Mouse (Mus musculus): ENCODE results near the gene Vmn1r15.

Vmn1r15 gene

DNA sequence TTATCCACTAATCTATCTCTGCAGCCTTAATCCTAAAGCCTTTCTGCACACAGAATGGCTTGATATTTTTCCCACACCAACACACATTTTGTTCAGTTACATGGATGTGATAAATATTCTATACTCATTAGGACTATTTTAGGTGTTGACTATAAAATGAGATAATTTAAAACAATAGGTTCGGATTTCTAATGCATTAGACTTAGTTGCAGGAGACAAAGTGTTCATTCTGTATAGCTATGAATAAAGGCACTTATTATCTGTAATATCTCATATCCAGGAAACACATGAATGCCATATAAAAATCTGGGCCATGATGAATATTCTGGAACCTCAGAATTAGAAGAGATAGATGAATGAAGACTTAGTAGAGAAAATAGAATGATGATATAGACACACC lies at the start of gene Vmn1r15:
TSS of gene Vmn1r15 (plus strand) at position 301 of the 400 bp plus-strand sequence.
- no peak for DNase-seq

DNA sequence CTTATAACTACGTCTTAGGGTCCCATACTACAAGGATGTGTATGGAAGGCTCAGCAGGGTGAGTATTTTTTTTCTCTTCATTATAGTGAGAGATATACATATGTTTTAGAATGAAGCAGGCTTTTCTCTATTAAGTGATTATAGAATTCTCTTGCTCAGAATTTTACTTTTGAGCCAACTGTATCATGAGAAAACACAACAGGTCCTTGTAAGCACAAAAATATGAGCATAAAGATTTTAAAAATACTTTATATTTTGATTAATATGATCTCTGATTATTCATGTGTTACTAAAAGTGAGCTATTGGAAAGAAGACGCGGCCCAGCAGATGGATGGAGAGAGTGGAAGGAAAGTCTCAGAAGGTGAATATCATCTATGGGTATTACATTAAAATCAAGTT lies 26.4 kb upstream of the Vmn1r15 start, which contains the start of gene Vmn1r14:
TSS of gene Vmn1r14 (plus strand) at position 301 of the 400 bp plus-strand sequence.
- DNase-seq, result no peak

DNA sequence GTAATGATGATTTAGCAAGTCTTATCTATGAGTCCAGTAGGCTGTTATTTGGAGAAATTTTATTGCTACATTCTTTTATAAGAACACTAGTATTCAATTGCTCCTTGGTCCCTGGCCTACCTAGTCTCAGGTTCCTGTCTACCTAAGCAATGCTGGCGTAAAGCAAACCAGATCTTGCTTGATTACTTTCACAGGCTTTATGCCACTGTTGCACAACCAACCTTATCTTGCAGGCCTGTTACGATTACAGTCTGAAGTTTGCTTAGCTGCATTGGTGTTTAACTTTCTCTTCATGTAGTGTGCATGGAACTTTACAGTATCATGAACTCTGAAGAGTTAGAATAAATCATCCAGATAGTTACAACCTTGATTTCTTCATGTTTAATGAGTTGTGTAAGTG lies 3.2 kb downstream of the Vmn1r15 start:
- DNase-seq, result no peak

DNA sequence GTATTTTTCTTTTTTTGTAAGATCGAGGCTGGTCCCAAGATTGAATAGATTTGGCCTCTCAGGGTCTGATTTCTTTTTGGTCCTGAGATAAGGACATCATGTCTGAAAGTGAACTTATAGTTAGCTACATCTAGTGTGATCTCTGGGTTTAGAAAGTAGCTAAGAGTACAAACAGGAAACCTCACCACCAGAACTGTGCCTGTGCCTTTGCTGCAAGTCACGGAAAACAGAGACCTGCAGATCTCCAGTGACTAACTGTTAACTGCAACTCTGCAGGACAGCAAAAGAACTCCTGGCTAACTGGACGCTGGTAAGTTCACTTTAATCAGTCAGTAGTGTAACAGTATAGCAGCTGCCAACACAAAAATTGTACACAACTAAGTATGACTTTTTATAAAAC lies 14.1 kb downstream of the Vmn1r15 start:
- no peak for DNase-seq

DNA sequence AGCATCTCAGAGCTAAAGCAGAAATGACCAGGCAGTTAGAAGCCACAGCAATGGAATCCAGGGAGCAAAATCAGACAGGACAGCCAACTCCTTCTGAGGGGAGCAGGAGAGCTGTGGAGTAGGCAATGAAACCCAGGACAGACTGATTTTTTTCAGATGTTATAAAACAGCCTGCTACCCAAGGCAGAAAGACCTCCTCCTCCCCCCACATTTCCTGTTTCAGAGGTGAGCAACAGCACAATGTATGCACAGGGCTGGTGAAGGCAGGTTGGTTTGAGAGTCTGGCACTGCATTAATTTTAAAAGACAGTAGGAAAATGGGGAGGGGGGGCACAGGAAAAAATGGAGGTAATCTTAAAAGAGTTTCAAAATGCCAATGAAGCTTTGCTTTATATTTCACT lies 14.8 kb downstream of the Vmn1r15 start:
- DNase-seq, result no peak

DNA sequence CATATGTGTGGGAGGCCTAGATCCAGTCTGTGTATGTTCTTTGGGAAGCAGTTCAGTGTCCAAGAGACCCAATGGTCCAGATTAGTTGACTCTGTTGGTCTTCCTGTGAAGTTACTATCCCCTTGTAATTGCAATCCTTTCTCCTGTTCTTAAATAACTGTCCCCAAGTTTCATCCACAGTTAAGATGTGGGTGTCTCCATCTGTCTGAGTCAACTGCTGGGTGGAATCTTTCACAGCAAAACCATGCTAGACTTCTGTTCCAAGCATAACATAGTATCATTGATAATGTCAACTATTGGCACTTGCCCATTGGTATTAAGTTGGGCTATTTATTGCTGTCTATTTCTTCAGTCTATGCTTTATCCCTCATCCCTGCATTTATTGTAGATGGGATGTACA lies 21.2 kb downstream of the Vmn1r15 start:
- no peak for DNase-seq

Data from cerebellum, postnatal 14 days (tissue).